ENCODE assay signal across 8 mouse cellular contexts in the genomic region with DNA sequence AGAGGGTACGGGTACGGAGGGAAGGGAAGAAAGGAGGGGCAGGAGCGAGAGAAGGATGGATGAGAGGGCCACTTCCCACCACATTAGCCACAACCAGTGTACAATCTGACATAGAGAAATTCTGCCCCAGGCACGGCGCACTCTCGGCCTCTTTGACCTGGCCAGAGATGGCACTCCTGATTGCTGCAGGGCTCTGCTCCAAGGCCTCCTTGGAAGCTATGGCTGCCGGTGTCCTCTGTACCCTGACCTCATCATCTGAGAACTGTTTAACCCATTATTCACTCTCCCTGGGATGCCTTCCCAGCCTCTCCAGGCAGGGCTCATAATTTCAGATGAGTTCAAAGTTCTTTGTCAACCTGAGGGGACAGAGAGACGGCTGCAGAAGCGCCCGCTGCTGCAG.
DNase-seq lines count a peak whose midpoint lies in the region; ATAC-seq and TF ChIP-seq lines count a peak whose summit lies in the region.

No protein-coding gene starts in this region.

- WGBS in heart, embryonic 11.5 days (ENCODE audit: insufficient replicate concordance) = 39% methylated on average over 10 of the region's 10 CpGs
- 69% methylated on average over 10 of the region's 10 CpGs for WGBS in heart, adult 2 months
- WGBS in embryonic facial prominence, embryonic 12.5 days = 29% methylated on average over 10 of the region's 10 CpGs
- 38% methylated on average over 10 of the region's 10 CpGs for WGBS in midbrain, embryonic 11.5 days

- H3K9ac ChIP-seq in heart, embryonic 11.5 days (ENCODE audit: low read depth, low read length) = peak overlapping the region; percentile 61
- no peak overlapping the region for H3K9ac ChIP-seq in heart, adult 2 months (ENCODE audit: low read depth, low read length)
- H3K9ac ChIP-seq in embryonic facial prominence, embryonic 12.5 days = peak overlapping the region; percentile 45
- H3K9ac ChIP-seq in midbrain, embryonic 11.5 days (ENCODE audit: low read length) = peak overlapping the region; percentile 78

- intact Hi-C loops in heart, adult 2 months (cut with DNase I) = loop anchor here (2.0 kb wide), 1 partner anchor 16 kb away; no protein-coding TSS in a partner anchor

- peaks cover 47% of the 10 kb centered on the region for H3K4me1 ChIP-seq in heart, embryonic 11.5 days (ENCODE audit: control insufficient read depth, insufficient read depth, low read length)
- H3K4me1 ChIP-seq in heart, adult 2 months (ENCODE audit: control insufficient read depth, insufficient read depth, low read length) = peaks cover 1% of the 10 kb centered on the region
- H3K4me1 ChIP-seq in embryonic facial prominence, embryonic 12.5 days = peaks cover 59% of the 10 kb centered on the region
- peaks cover 63% of the 10 kb centered on the region for H3K4me1 ChIP-seq in midbrain, embryonic 11.5 days (ENCODE audit: control insufficient read depth, insufficient read depth, low read length)

- no peak for TF ChIP-seq EP300 in heart, adult 2 months (IDR thresholded peaks at IDR 0.05; ENCODE audit: insufficient read depth, low read depth, low read length)

- no peaks in the 10 kb centered on the region for H3K36me3 ChIP-seq in heart, embryonic 11.5 days (ENCODE audit: control insufficient read depth, insufficient read depth, low read length)
- no peaks in the 10 kb centered on the region for H3K36me3 ChIP-seq in heart, adult 2 months (ENCODE audit: control insufficient read depth, insufficient read depth, low read length)
- no peaks in the 10 kb centered on the region for H3K36me3 ChIP-seq in embryonic facial prominence, embryonic 12.5 days
- H3K36me3 ChIP-seq in midbrain, embryonic 11.5 days (ENCODE audit: control insufficient read depth, insufficient read depth, low read length) = no peaks in the 10 kb centered on the region

- TF ChIP-seq CTCF in heart, adult 2 months (IDR thresholded peaks at IDR 0.05) = no peak

- H3K4me3 ChIP-seq in heart, embryonic 11.5 days (ENCODE audit: low read depth, low read length) = peak overlapping the region; percentile 10
- H3K4me3 ChIP-seq in heart, adult 2 months = no peak overlapping the region
- H3K4me3 ChIP-seq in embryonic facial prominence, embryonic 12.5 days = no peak overlapping the region
- H3K4me3 ChIP-seq in midbrain, embryonic 11.5 days (ENCODE audit: low read depth, low read length) = no peak overlapping the region

- no peak overlapping the region for H3K27ac ChIP-seq in heart, embryonic 11.5 days (ENCODE audit: low read depth, low read length)
- no peak overlapping the region; the same call in 1 of the 2 replicates for H3K27ac ChIP-seq in heart, adult 2 months
- peak overlapping the region; percentile 100 for H3K27ac ChIP-seq in embryonic facial prominence, embryonic 12.5 days
- H3K27ac ChIP-seq in midbrain, embryonic 11.5 days (ENCODE audit: low read depth, low read length) = peak overlapping the region; percentile 100

- no peak for DNase-seq in heart, adult 2 months
- peak; percentile 75 for DNase-seq in kidney, adult 18-20 months
- no peak for DNase-seq in midbrain, embryonic 11.5 days (ENCODE audit: low spot score, missing footprints)
- no peak for DNase-seq in retina, postnatal 1 day
- DNase-seq in urinary bladder, postnatal 4 days (ENCODE audit: low spot score in 2 of 2) = no peak

- peak overlapping the region; percentile 54 for H3K4me2 ChIP-seq in heart, embryonic 11.5 days
- peak overlapping the region; percentile 41 for H3K4me2 ChIP-seq in embryonic facial prominence, embryonic 12.5 days (replicated peaks)
- peak overlapping the region; percentile 36; the same call in 1 of the 2 replicates for H3K4me2 ChIP-seq in midbrain, embryonic 11.5 days

- no peak for ATAC-seq in heart, embryonic 11.5 days (replicated peaks; ENCODE audit: insufficient number of reproducible peaks, low FRiP score, low TSS enrichment)
- ATAC-seq in embryonic facial prominence, embryonic 12.5 days (ENCODE audit: insufficient number of reproducible peaks, insufficient read depth, low FRiP score, low TSS enrichment) = no peak
- no peak for ATAC-seq in midbrain, embryonic 11.5 days (ENCODE audit: low FRiP score)
- no peak for ATAC-seq in megakaryocyte progenitor cell, adult 5-6 weeks (replicated peaks; ENCODE audit: poor library complexity)

- no peaks in the 10 kb centered on the region for H3K27me3 ChIP-seq in heart, embryonic 11.5 days (ENCODE audit: control insufficient read depth, insufficient read depth, low read length)
- no peaks in the 10 kb centered on the region for H3K27me3 ChIP-seq in heart, adult 2 months (ENCODE audit: control insufficient read depth, insufficient read depth, low read length)
- no peaks in the 10 kb centered on the region for H3K27me3 ChIP-seq in embryonic facial prominence, embryonic 12.5 days
- H3K27me3 ChIP-seq in midbrain, embryonic 11.5 days (ENCODE audit: control insufficient read depth, insufficient read depth, low read length) = no peaks in the 10 kb centered on the region

- H3K9me3 ChIP-seq in heart, embryonic 11.5 days (replicated peaks; ENCODE audit: control insufficient read depth, low read length) = no peaks in the 10 kb centered on the region
- H3K9me3 ChIP-seq in embryonic facial prominence, embryonic 12.5 days = no peaks in the 10 kb centered on the region
- H3K9me3 ChIP-seq in midbrain, embryonic 11.5 days (ENCODE audit: control insufficient read depth, low read length) = no peaks in the 10 kb centered on the region

- no peak for TF ChIP-seq POLR2A in heart, adult 2 months (IDR thresholded peaks at IDR 0.05; ENCODE audit: insufficient read depth, low read depth, low read length)

- H3K79me2 ChIP-seq in heart, adult 2 months (replicated peaks; ENCODE audit: control insufficient read depth, insufficient read depth, low read length) = no peaks in the 10 kb centered on the region

Comparison
In these comparisons a context has a peak if more than half of its experiments do, and no peak if none do; other contexts are left out.
1. H3K27ac ChIP-seq: peak in embryonic facial prominence, embryonic 12.5 days (single experiment) and midbrain, embryonic 11.5 days (single experiment); none in heart, embryonic 11.5 days (single experiment) and heart, adult 2 months (single experiment).
2. Peak in every context shown above with its lines, with median percentiles within 50 percentile points of each other: H3K4me2 ChIP-seq.